Comparison of ENCODE assay signal across 8 mouse cellular contexts in the genomic region with DNA sequence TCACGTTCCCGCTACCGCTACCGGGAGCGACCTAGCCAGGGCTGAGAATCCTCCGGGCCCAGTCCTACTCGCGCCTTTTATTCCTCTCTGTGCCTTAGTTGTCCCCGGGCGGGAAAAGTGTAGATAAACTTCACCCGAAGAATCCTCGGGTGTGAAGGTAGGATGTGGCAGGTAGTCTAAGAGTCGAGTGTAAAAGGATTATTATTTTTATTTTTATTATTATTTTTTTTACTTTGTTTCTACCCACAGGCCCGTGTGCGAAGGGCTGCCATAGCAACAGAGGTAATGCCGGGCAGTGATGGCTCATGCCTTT. TPM values are rescaled to one million over a fixed set of nuclear protein-coding genes. Genes with fewer than 3 reads are reported as not detected.
DNase-seq lines count a peak whose midpoint lies in the region; ATAC-seq and TF ChIP-seq lines count a peak whose summit lies in the region.

Gene Dis3l (minus strand): TSS at position 35 of the 313 bp plus-strand sequence.

- H3K27me3 ChIP-seq in MEL (ENCODE audit: control insufficient read depth in 1 of 2, insufficient read depth in 2 of 2, low read length in 2 of 2): no peaks in the 10 kb centered on the region
- H3K27me3 ChIP-seq in forebrain, embryonic 14.5 days (replicated peaks; ENCODE audit: control insufficient read depth, insufficient read depth, low read length): no peaks in the 10 kb centered on the region
- 0 out of 2 replicates have a peak, but pooled peaks cover 6% of the 10 kb centered on the region for H3K27me3 ChIP-seq in hindbrain, embryonic 13.5 days
- H3K27me3 ChIP-seq in liver, embryonic 16.5 days (ENCODE audit: control insufficient read depth, insufficient read depth, low read depth, low read length): no peaks in the 10 kb centered on the region

- TF ChIP-seq POLR2A in MEL (IDR thresholded peaks at IDR 0.05; ENCODE audit: control insufficient read depth in 1 of 2, insufficient read depth in 1 of 2, low read depth in 1 of 2, low read length in 2 of 2, poor library complexity in 1 of 2): no peak

- DNase-seq in heart, adult 18-20 months: no peak
- no peak for DNase-seq in heart, adult 9 months (ENCODE audit: low spot score in 2 of 2)
- DNase-seq in MEL (ENCODE audit: low read depth, low spot score): no peak
- DNase-seq in forebrain, embryonic 14.5 days (ENCODE audit: low spot score): no peak
- DNase-seq in spleen, postnatal 36 days (ENCODE audit: low spot score in 2 of 2): no peak
- no peak for DNase-seq in right cerebral cortex, postnatal 25 days

- WGBS in forebrain, embryonic 14.5 days: 13% methylated on average over 16 of the region's 16 CpGs
- 18% methylated on average over 16 of the region's 16 CpGs for WGBS in hindbrain, embryonic 13.5 days
- 7% methylated on average over 16 of the region's 16 CpGs for WGBS in liver, embryonic 16.5 days (ENCODE audit: insufficient replicate concordance)

- H3K9me3 ChIP-seq in MEL (replicated peaks; ENCODE audit: insufficient read depth, low read length): no peaks in the 10 kb centered on the region
- no peaks in the 10 kb centered on the region for H3K9me3 ChIP-seq in forebrain, embryonic 14.5 days (replicated peaks; ENCODE audit: control insufficient read depth, low read length)
- H3K9me3 ChIP-seq in hindbrain, embryonic 13.5 days: no peaks in the 10 kb centered on the region
- H3K9me3 ChIP-seq in liver, embryonic 16.5 days (replicated peaks; ENCODE audit: control insufficient read depth, low read length): no peaks in the 10 kb centered on the region

- H3K4me1 ChIP-seq in MEL (ENCODE audit: control insufficient read depth in 1 of 2, insufficient read depth in 2 of 2, low read length in 2 of 2): peaks cover 0 to 4% of the 10 kb centered on the region in 2 experiments; a peak in 2 of 4 replicates
- peaks cover 4% of the 10 kb centered on the region; the same call in 1 of the 2 replicates for H3K4me1 ChIP-seq in forebrain, embryonic 14.5 days (ENCODE audit: control insufficient read depth, insufficient read depth, low read length)
- peaks cover 15% of the 10 kb centered on the region for H3K4me1 ChIP-seq in hindbrain, embryonic 13.5 days (replicated peaks)
- H3K4me1 ChIP-seq in liver, embryonic 16.5 days (ENCODE audit: control insufficient read depth, low read depth, low read length): peaks cover 8% of the 10 kb centered on the region

- peak within 1 kb of the TSS; percentile 82 for H3K27ac ChIP-seq in MEL (ENCODE audit: control insufficient read depth, low read depth, low read length)
- peak within 1 kb of the TSS; percentile 99 for H3K27ac ChIP-seq in forebrain, embryonic 14.5 days (ENCODE audit: low read depth, low read length)
- H3K27ac ChIP-seq in hindbrain, embryonic 13.5 days: peak within 1 kb of the TSS; percentile 98
- H3K27ac ChIP-seq in liver, embryonic 16.5 days (ENCODE audit: low read length): peak within 1 kb of the TSS; percentile 95

- H3K4me3 ChIP-seq in MEL (ENCODE audit: control insufficient read depth in 1 of 2, insufficient read depth in 1 of 2, low read depth in 2 of 2, low read length in 2 of 2): peak within 1 kb of the TSS; percentile 78 to 85
- H3K4me3 ChIP-seq in forebrain, embryonic 14.5 days (ENCODE audit: low read depth, low read length): peak within 1 kb of the TSS; percentile 56
- H3K4me3 ChIP-seq in hindbrain, embryonic 13.5 days: peak within 1 kb of the TSS; percentile 54
- H3K4me3 ChIP-seq in liver, embryonic 16.5 days (ENCODE audit: low read depth, low read length): peak within 1 kb of the TSS; percentile 78

- H3K36me3 ChIP-seq in MEL (ENCODE audit: control insufficient read depth in 1 of 2, insufficient read depth in 2 of 2, low read length in 2 of 2): peaks cover 0 to 5% of the 10 kb centered on the region in 2 experiments; a peak in 2 of 4 replicates
- peaks cover 14% of the 10 kb centered on the region; the same call in 1 of the 2 replicates for H3K36me3 ChIP-seq in forebrain, embryonic 14.5 days (ENCODE audit: control insufficient read depth, insufficient read depth, low read length)
- H3K36me3 ChIP-seq in hindbrain, embryonic 13.5 days: peaks cover 3% of the 10 kb centered on the region
- peaks cover 2% of the 10 kb centered on the region; the same call in 1 of the 2 replicates for H3K36me3 ChIP-seq in liver, embryonic 16.5 days (ENCODE audit: control insufficient read depth, insufficient read depth)

- H3K4me2 ChIP-seq in forebrain, embryonic 14.5 days (ENCODE audit: low read length): peak within 1 kb of the TSS; percentile 82
- peak within 1 kb of the TSS; percentile 59 for H3K4me2 ChIP-seq in hindbrain, embryonic 13.5 days
- peak within 1 kb of the TSS; percentile 92 for H3K4me2 ChIP-seq in liver, embryonic 16.5 days (ENCODE audit: low read depth, low read length)

- peak; percentile 14; the same call in 1 of the 2 replicates for ATAC-seq in forebrain, embryonic 14.5 days
- ATAC-seq in hindbrain, embryonic 13.5 days (ENCODE audit: low FRiP score): no peak; the same call in 1 of the 2 replicates
- no peak for ATAC-seq in liver, embryonic 16.5 days (ENCODE audit: low read depth)

- peak within 1 kb of the TSS; percentile 100 for H3K9ac ChIP-seq in MEL (ENCODE audit: control insufficient read depth, low read depth, low read length, poor library complexity, severe bottlenecking)
- peak within 1 kb of the TSS; percentile 100 for H3K9ac ChIP-seq in forebrain, embryonic 14.5 days (ENCODE audit: low read length)
- H3K9ac ChIP-seq in hindbrain, embryonic 13.5 days: peak within 1 kb of the TSS; percentile 94
- H3K9ac ChIP-seq in liver, embryonic 16.5 days (ENCODE audit: low read depth, low read length): peak within 1 kb of the TSS; percentile 91

- TF ChIP-seq CTCF in MEL (IDR thresholded peaks at IDR 0.05 in 2 of 3, conservative IDR thresholded peaks at IDR 0.05 in 1 of 3; ENCODE audit: control insufficient read depth in 1 of 3, insufficient read depth in 1 of 3, low read depth in 2 of 3, low read length in 3 of 3, poor library complexity in 1 of 3, severe bottlenecking in 1 of 3): no peak

- TF ChIP-seq RAD21 in MEL (IDR thresholded peaks at IDR 0.05; ENCODE audit: low read depth, low read length): no peak

- H3K79me2 ChIP-seq in MEL (ENCODE audit: control insufficient read depth, insufficient read depth, low read length, poor library complexity): peaks cover 13% of the 10 kb centered on the region

- TF ChIP-seq EP300 in MEL (IDR thresholded peaks at IDR 0.05; ENCODE audit: low read depth in 1 of 2, low read length in 2 of 2): no peak

TF ChIP-seq in MEL, 35 proteins besides CTCF, POLR2A, EP300 and RAD21 (continues in another document):
- TF ChIP-seq ETS1 (IDR thresholded peaks at IDR 0.05; ENCODE audit: low read depth, low read length) (no peak), MAFK (IDR thresholded peaks at IDR 0.05; ENCODE audit: borderline replicate concordance, low read depth, low read length) (no peak), SMC3 (IDR thresholded peaks at IDR 0.05; ENCODE audit: low read depth, low read length) (no peak), CHD1 (IDR thresholded peaks at IDR 0.05; ENCODE audit: low read depth, low read length) (0 out of 2 replicates have a peak, but pooled peaks have one; percentile 26), NELFE (IDR thresholded peaks at IDR 0.05; ENCODE audit: low read depth, low read length) (no peak), POLR2AphosphoS2 (IDR thresholded peaks at IDR 0.05; ENCODE audit: low read length) (no peak), USF1 (IDR thresholded peaks at IDR 0.05; ENCODE audit: low read depth, low read length) (no peak), HCFC1 (IDR thresholded peaks at IDR 0.05; ENCODE audit: low read depth, low read length) (0 out of 2 replicates have a peak, but pooled peaks have one; percentile 57), POLR2AphosphoS5 (IDR thresholded peaks at IDR 0.05; ENCODE audit: borderline replicate concordance, low read depth, low read length) (no peak), JUND (IDR thresholded peaks at IDR 0.05; ENCODE audit: low read depth, low read length) (no peak), TCF12 (IDR thresholded peaks at IDR 0.05; ENCODE audit: low read depth, low read length) (no peak), SIN3A (IDR thresholded peaks at IDR 0.05; ENCODE audit: low read length) (peak; percentile 42), CHD2 (IDR thresholded peaks at IDR 0.05; ENCODE audit: low read length) (no peak), MXI1 (IDR thresholded peaks at IDR 0.05; ENCODE audit: low read depth, low read length) (no peak; the same call in 1 of the 2 replicates), KAT2A (conservative IDR thresholded peaks at IDR 0.05; ENCODE audit: low read depth, low read length) (no peak), MAZ (IDR thresholded peaks at IDR 0.05; ENCODE audit: low read depth, low read length) (no peak), ZNF384 (IDR thresholded peaks at IDR 0.05; ENCODE audit: low read depth, low read length) (peak; percentile 59; the same call in 1 of the 2 replicates), ELF1 (IDR thresholded peaks at IDR 0.05; ENCODE audit: low read depth, low read length) (no peak), ZKSCAN1 (IDR thresholded peaks at IDR 0.05; ENCODE audit: low read depth, low read length) (no peak), MYB (IDR thresholded peaks at IDR 0.05; ENCODE audit: low read depth, low read length) (no peak), RCOR1 (IDR thresholded peaks at IDR 0.05; ENCODE audit: low read depth, low read length) (no peak), USF2 (IDR thresholded peaks at IDR 0.05; ENCODE audit: borderline replicate concordance in 1 of 2, insufficient read depth in 1 of 2, low read depth in 1 of 2, low read length in 2 of 2) (no peak), TBP (IDR thresholded peaks at IDR 0.05; ENCODE audit: low read depth, low read length) (peak; percentile 49), TAL1 (IDR thresholded peaks at IDR 0.05; ENCODE audit: low read length) (no peak), UBTF (IDR thresholded peaks at IDR 0.05; ENCODE audit: borderline replicate concordance, insufficient read depth, low read depth, low read length) (no peak), GATA1 (IDR thresholded peaks at IDR 0.05; ENCODE audit: low read depth, low read length) (no peak), MEF2A (IDR thresholded peaks at IDR 0.05; ENCODE audit: extremely low read depth, insufficient replicate concordance, low read depth, low read length, poor library complexity, severe bottlenecking) (no peak), ZMIZ1 (IDR thresholded peaks at IDR 0.05; ENCODE audit: low read depth, low read length) (no peak)

RNA-seq across cellular contexts. Expression of gene Dis3l, which starts in this region (rescaled TPM):
- 10 to 100 TPM; 25.0 to 30.6 TPM for total RNA-seq in heart, adult 18-20 months (2021)
- total RNA-seq in MEL (2012; rRNA removed): 13.1 and 13.4 TPM in 2 replicates
- polyA plus RNA-seq in MEL (2012; ENCODE audit: insufficient read depth in 1 of 2, insufficient read length in 2 of 2, low read depth in 1 of 2, low replicate concordance in 2 of 2, missing spikeins in 1 of 2): 10 to 100 TPM in 1 of 2 experiments, not detected in 1; 14.0 TPM
- 22.5 and 24.7 TPM in 2 replicates for polyA plus RNA-seq in forebrain, embryonic 14.5 days (2014; fragmentation: Nextera tagmentation; extraction: Ambion mirVana)
- 20.1 and 21.4 TPM in 2 replicates for polyA plus RNA-seq in hindbrain, embryonic 13.5 days (2015; fragmentation: Nextera tagmentation; extraction: Ambion mirVana)
- 7.6 and 8.0 TPM in 2 replicates for polyA plus RNA-seq in liver, embryonic 16.5 days (2015; fragmentation: Nextera tagmentation; extraction: Ambion mirVana)
